Mouse (Mus musculus) frontal cortex, postnatal 36 days (tissue): Measurements from ENCODE around the gene Cav1.

Source experiments
- DNase-seq, 2 experiments: peaks; one replicate each; pipeline ENCODE4 v3.0.0; 2022; ENCODE audit warnings: low spot score in 2 of 2

Gene Cav1

DNA sequence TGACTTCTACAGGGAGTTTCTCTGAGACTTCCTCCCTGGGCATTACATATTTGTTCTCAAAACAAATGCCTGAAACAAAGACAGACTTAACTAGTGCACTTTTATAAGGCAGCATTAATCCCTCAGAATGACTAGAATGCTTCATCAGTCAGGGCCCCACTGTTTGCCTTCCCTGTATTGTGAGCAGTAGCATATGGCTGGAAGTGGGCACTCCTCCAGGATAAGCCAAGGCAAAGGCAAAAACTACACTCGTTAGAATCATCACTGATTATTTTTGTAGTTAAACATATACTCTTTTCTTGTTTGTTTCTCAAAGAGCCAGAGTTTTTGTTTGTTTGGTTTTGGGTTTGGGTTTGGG, 11.0 kb downstream of the Cav1 start:
- no peak for DNase-seq

DNA sequence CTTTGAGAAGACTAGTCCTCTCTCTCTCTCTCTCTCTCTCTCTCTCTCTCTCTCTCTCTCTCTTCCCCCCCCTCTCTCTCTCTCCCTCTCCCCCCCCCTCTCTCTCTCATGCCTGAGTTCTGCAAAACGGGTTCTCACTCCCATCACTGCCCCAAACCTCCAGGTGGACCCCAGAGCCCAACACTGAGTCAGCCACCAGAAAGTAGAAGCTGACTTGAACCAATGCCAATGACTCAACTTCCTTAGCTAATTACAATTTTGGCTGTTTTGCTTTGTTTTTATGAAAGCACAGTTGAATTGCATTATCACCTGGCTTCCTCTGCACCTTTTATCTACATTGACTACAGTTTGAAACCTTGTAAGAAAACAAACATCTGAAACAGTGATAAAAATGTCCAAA, 11.8 kb downstream of the Cav1 start:
- DNase-seq, result no peak

DNA sequence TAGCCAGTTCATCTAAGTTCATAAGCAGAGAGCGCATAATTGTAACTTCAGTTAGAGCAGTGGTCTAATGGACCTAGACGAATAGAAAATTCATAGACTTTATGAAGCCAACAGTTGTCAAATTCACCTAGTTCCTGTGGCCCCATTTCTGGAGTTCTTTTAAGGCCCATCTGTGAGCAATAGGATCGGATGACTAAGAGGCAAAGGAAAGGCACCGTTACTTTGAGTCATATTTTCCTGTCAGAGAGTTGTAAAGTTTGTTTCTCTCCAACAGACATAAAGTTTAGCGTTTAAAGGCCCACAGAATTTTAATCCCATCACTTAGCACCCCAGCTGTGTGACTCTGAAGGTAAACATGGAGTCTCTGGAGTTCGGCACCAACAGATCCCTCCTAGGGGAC, 15.8 kb downstream of the Cav1 start:
- DNase-seq, result no peak

DNA sequence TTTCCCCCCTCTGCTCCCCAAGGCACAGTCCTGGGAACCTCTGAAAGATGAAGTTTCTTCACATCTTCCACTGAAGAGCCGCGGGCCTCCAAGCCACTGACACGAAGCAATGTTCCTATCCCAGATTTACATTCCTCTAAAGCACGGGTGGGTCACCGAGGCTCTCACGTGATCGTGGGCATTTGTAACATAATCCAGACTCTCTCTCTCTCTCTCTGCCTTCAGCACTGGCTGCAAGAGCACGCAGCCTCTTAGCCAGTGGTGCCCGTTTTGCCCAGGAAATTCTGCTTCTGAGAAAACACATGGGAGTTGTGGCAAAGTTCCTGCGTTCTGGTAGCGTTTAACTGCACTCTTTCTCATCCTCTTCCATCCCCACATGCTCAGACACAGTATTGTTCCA, 21.1 kb downstream of the Cav1 start:
- DNase-seq, result no peak

DNA sequence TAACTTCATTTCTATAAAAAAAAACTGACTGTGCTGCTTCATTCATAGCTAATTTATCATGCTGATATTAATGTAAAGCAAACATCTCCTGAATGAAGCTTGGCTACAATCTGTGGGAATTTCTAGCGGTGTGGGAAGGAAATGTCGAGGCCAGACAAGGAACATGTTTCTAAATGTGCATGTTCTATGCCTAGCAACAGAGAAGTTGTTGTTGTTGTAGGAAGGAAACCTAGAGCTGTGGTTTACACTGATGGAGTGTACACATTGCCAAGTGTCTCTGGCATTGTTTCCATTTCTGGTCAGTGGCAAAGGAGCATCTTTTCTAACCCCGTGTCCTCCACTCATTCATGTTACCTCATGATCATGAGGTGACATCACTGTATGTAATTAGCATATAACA, 23.7 kb downstream of the Cav1 start:
- no peak for DNase-seq

DNA sequence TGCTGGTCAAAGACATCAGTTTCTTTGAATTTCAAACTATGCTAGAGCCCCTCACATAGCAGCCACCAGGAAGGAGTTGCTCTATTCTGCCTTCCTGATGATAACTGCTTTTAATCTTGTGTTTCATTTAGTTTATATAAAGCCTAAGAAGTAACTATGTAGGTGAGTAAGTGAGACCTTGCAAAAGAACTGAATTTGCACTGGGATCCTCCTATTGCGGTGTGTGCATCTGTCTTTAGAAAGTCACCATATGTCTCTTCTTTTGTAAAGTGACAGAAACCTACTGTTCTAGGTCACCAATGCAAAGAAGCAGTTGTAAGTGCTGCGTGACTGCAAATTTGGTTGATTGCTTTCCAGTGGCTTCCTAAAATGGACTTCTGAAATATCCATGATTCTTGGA, 31.6 kb downstream of the Cav1 start:
- DNase-seq, result peak in 1 of 2 experiments; percentile 20

DNA sequence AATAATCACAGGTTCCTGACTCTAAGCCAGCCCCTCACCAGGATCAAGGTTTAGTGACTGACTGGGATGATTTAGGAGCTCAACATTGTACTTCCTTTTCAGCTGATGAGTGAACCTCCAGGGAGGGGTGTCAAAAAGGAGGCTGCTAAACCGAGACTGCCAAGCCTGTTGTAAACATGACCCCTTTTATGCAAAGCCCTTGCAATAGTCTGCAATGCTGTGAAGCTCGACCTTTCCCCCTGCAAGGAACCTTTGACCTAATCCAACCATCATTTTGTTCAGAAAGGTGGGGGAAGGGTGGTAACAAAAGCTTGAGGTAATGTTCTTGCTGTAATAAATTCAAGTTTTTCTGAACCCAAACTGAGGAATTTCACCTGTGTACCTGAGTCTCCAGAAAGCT, 34.3 kb downstream of the Cav1 start:
- DNase-seq, result no peak

DNA sequence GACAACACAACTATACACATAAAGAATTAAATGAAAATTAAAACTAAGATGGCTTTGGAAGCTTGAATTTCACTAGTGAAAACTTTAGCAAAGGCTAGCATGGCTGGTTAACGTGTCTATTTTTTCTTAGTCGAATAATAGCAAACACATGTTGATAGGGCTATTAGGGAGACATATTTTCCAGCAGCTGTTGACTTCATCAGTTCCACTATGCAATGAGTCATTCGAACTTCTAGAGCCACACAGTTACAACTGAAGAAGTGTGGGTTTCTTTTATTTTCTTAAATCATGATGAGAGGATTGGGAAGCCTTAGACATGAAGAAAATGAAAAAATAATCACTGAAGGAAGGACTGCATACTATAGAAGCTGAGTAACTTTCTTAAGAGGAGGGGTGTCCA, 41.9 kb downstream of the Cav1 start:
- DNase-seq, result no peak

DNA sequence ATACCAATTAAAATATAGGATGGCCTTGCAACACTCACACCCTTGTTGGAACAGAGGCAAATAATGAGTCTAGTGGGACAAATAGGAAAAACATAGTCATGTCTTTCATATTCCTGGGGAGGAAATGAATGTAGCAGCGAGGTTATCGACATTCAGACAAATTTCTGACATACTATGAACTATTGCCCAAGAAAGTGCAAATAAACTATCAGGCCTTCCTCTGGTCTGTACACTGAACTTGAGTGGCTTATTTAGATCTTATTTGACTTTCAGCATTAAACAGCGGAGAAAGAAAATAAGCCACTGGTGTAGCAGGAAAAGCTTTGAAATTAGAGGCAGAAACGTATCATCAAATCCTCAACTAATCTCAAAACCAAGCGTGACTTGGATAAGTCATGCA, 44.7 kb downstream of the Cav1 start:
- no peak for DNase-seq

DNA sequence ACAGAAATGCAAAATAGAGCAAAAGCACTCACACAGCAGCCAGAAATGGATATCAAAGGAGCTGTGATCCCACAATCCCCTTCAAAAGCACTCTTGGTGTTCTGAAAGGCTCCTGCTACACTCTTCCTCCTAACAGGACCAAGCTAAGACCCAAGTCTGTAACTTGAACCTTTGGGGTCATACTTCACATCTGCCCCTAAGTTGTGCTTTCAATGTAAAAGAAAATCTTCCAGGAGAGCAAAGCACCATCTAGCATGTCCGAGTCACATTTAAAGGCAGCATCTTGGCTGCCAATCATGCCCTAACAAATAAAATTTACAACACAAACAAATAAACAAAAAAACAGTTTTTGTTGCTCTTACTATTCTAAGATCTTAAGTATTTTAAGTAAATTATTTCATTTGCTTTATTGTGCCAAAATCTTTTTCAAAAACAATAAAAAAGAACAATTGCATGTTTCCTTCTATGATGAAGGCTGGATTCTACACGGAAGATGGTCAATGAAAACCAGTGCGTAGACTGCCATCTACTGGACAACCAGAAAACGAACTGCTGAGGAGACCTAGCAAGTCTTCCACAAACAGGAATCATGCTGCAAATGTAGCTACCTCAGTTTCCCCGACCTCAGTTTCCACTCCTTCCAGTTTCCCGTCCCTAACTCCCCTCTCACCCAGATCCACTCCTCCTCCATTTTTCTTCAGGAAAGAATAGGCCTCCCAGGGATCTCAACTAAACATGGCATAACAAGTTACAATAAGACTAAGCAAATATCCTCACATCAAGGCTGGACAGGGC, 53.0 kb downstream of the Cav1 start:
- peak; percentile 26 to 47 for DNase-seq

DNA sequence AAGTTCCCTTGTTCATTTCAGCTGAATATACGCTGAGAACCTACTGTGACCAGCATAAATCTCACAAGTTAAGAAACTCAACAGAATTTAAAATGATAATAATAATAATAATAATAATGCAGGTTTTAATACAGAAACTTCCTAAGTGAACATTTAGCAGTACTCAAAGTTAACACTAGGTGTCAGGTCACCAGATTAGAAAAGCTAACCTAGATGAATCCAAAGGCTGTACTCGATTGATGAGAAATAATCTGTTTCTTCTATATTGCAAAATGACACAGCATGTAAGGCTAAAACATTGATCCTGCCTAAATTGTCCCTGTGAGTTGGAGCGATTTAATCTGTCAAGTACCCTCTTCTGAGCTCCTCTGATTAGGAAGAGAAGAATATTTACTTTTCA, 56.6 kb downstream of the Cav1 start:
- no peak for DNase-seq

DNA sequence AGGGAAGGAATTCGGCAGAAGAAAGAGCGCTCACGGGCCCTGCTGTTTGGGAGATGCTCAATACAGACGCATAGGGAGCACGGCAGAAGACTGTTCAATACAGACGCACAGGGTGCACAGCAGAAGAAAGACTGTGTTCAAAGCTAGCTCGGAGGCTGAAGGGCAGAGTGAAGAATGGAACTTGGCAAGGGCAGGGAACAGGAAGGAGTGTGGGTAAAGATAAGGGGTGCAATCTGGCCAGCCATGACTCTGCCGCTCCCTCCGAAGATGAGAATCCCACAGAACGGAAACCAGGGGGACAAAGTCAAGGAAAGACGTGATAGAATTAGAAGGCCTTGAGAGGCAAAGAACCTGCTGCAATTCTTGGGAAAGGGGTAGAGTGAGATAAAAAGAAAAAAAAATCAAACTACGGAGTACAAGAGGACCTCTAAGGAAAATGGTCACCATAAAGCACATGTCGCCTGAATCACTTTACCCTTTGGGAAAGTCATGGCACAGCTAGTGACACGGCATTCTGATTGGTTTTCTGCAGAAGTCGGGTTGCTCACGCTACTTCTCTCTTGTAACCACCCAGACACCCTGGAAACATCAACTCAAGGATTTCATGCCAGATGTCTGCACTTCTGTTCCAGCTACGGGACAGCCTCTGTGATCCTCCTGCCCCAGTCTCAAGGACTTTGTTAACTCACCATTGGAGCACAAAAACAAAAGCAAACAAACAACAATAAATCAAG, 57.5 kb downstream of the Cav1 start:
- no peak for DNase-seq

DNA sequence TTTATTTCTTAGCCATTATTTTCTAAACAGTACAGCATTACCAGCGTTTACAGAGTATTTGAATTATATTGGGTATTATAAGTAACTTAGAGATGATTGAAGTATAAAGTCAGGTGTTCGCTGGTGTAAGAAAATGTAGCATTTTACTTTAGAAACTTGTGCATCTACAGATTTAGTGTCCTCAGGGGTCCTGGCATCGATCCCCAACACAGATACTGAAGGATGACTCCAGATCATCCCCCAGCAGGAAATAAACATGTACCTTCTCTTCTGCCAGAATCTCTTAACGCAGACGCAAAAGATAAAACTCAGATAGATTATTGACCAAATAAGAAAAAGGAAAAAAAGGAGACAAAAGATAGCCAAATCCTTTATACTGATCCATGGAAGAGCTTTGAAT, 68.2 kb downstream of the Cav1 start:
- DNase-seq, result no peak

DNA sequence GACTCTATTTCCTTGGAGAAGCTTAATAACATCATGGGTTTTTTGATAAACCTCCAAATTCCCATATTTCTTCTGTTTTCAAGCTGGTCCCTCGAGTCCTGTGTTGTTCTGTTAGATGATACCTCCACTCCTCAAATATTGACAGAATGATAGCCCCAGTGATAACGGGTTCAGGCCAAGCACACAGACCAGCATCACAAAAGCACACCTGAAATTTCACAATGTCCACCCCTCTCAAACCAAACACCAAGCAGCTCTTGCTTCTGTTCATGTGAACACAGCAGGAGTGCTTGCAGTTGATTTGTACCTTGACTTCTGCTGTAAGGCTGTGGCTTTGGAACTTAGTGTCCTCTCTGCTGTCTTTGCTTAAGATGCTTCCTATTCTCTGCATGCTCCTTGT, 71.2 kb downstream of the Cav1 start:
- no peak for DNase-seq

DNA sequence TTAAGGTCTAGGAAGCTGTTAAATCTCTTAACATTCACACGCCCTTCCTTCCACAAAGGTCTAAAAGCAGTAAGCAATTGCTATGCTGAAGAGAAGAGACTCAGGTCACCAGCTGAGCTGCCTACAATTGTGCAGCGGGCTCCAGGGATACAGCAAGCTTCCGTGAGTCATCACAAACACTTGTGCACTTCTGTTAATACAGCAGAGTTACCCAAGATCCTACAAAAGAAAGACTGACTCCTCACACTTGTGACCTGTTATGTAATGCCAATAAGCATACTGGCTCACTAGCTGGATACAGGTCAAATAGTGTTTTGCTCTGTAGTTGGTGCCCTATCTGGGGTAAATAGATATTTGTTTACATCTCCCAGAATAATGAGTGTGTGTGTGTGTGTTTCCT, 74.0 kb downstream of the Cav1 start:
- DNase-seq, result no peak

DNA sequence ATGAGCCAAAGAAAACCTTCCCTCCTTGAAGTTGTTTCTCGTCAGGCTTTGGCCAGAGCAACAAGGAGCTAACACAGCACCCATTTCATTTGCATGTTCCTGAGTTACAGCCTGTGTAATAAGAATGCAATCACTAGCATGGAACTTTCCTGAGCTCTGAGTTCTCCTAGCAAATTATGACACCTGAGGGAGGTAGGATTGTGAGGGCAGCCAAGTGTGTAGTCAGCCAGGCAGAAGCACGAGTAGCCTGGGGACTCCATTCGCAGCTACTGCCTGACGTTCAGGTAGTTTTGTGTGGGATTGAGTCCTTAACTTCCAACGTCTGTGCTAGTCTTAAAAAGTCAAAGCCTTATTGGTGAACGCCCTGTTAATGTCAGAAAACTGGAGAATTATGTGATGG, 75.6 kb downstream of the Cav1 start:
- DNase-seq, result no peak

DNA sequence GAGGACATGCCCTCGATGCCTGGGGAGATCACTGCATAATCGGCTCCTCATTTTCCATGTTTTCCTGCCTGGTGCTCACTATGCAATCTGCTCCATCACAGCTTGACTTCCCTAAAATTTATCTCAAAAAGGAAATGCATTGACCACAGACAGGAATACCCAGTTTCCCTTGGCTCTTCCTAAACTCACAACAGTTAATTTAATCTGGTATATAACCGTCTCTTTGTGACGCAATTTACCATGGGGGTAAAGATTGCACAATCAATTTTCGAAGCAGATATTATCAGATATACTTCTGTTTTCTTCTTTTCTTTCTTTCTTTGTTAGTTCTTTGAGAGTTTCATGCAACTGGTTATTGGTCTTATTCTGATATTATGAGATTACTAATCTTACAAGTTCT, 79.4 kb downstream of the Cav1 start:
- no peak for DNase-seq

DNA sequence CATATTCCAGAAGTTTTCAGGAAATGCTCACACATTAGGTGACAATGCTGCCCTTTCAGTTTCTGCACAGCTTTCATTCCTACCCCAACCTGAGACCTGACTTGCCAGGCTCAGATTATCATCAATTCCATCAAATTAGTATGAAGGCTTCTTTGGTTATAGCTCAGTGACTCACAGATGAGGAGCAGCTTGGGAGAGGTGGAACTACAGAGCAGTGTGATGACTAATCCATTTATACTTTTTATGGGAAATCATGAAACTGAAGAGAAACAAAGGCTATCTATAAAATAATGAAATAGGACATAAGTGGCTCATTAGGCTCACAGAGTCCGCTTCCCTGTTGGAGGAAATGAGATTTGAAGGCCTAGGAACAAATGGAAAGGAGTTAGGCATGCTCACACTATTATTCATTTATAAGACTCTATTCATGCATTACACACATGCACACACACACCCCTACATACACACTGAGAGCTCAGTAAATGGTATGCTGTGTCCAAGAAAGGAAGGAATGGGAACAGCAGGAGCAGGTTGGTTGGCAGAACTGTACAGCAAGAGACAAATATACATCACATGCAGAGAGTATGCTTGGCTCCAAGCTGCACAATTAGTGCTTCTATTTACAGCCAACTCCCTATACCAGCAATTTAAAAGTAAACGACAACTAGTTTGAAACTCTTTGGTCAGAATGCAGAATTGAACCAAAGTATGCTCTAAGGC, 82.0 kb downstream of the Cav1 start:
- DNase-seq, result peak in 1 of 2 experiments; percentile 21
